Mouse (Mus musculus): ENCODE measurements around the gene Klk9. TPM values are rescaled to one million over a fixed set of nuclear protein-coding genes. Genes with fewer than 3 reads are reported as not detected.

Gene Klk9
- polyA plus RNA-seq, 1 experiment: not detected

- Histone ChIP-seq H3K27ac (ENCODE audit: insufficient read depth, low read depth, low read length) (no peak overlapping the region), H3K36me3 (ENCODE audit: control insufficient read depth, insufficient read depth, low read length) (no peaks in the 10 kb centered on the region), H3K4me1 (ENCODE audit: control insufficient read depth, insufficient read depth, insufficient read length, low read length) (no peaks in the 10 kb centered on the region), H3K27me3 (ENCODE audit: control insufficient read depth, insufficient read depth, low read length) (no peaks in the 10 kb centered on the region), H3K4me3 (ENCODE audit: low read depth, low read length) (no peak overlapping the region)
- TF ChIP-seq POLR2A (IDR thresholded peaks at IDR 0.05; ENCODE audit: low read depth, low read length): no peak
- no peak for TF ChIP-seq CTCF (IDR thresholded peaks at IDR 0.05; ENCODE audit: extremely low read depth, insufficient read length, insufficient replicate concordance, low read depth, low read length)
- 78% methylated on average over 7 of the region's 7 CpGs for WGBS
Measured at GRCm38 (mm10) chr7:43821581-43821980, 29.9 kb downstream of the Klk9 start.

- H3K36me3 ChIP-seq (ENCODE audit: control insufficient read depth, insufficient read depth, low read length): no peaks in the 10 kb centered on the region
- H3K27ac ChIP-seq (ENCODE audit: insufficient read depth, low read depth, low read length): no peak within 1 kb of the TSS
- H3K4me3 ChIP-seq (ENCODE audit: low read depth, low read length): no peak within 1 kb of the TSS
- 77% methylated on average over 10 of the region's 10 CpGs for WGBS
- TF ChIP-seq POLR2A (IDR thresholded peaks at IDR 0.05; ENCODE audit: low read depth, low read length): no peak
- TF ChIP-seq CTCF (IDR thresholded peaks at IDR 0.05; ENCODE audit: extremely low read depth, insufficient read length, insufficient replicate concordance, low read depth, low read length): no peak
- no peaks in the 10 kb centered on the region for H3K4me1 ChIP-seq (ENCODE audit: control insufficient read depth, insufficient read depth, insufficient read length, low read length)
- no peaks in the 10 kb centered on the region for H3K27me3 ChIP-seq (ENCODE audit: control insufficient read depth, insufficient read depth, low read length)
Measured at GRCm38 (mm10) chr7:43824199-43824598, 32.5 kb downstream of the Klk9 start, which contains the start of gene Klk6. Gene Klk6, plus strand, starts transcription at chr7:43824499.

- H3K4me1 ChIP-seq (ENCODE audit: control insufficient read depth, insufficient read depth, insufficient read length, low read length): no peaks in the 10 kb centered on the region
- 64% methylated on average over 5 of the region's 5 CpGs for WGBS
- TF ChIP-seq POLR2A (IDR thresholded peaks at IDR 0.05; ENCODE audit: low read depth, low read length): no peak
- no peak for TF ChIP-seq CTCF (IDR thresholded peaks at IDR 0.05; ENCODE audit: extremely low read depth, insufficient read length, insufficient replicate concordance, low read depth, low read length)
- H3K4me3 ChIP-seq (ENCODE audit: low read depth, low read length): no peak overlapping the region
- no peaks in the 10 kb centered on the region for H3K36me3 ChIP-seq (ENCODE audit: control insufficient read depth, insufficient read depth, low read length)
- no peak overlapping the region for H3K27ac ChIP-seq (ENCODE audit: insufficient read depth, low read depth, low read length)
- H3K27me3 ChIP-seq (ENCODE audit: control insufficient read depth, insufficient read depth, low read length): no peaks in the 10 kb centered on the region
Measured at GRCm38 (mm10) chr7:43826056-43826455, 34.4 kb downstream of the Klk9 start.

- H3K4me1 ChIP-seq (ENCODE audit: control insufficient read depth, insufficient read depth, insufficient read length, low read length): no peaks in the 10 kb centered on the region
- WGBS: 66% methylated on average over 4 of the region's 4 CpGs
- no peaks in the 10 kb centered on the region for H3K36me3 ChIP-seq (ENCODE audit: control insufficient read depth, insufficient read depth, low read length)
- H3K27me3 ChIP-seq (ENCODE audit: control insufficient read depth, insufficient read depth, low read length): no peaks in the 10 kb centered on the region
- H3K27ac ChIP-seq (ENCODE audit: insufficient read depth, low read depth, low read length): no peak overlapping the region
- TF ChIP-seq POLR2A (IDR thresholded peaks at IDR 0.05; ENCODE audit: low read depth, low read length) (no peak), CTCF (IDR thresholded peaks at IDR 0.05; ENCODE audit: extremely low read depth, insufficient read length, insufficient replicate concordance, low read depth, low read length) (no peak)
- no peak overlapping the region for H3K4me3 ChIP-seq (ENCODE audit: low read depth, low read length)
Measured at GRCm38 (mm10) chr7:43827706-43828105, 36.0 kb downstream of the Klk9 start.

GRCm38 (mm10) chr7:43829006-43829405, 37.3 kb downstream of the Klk9 start:
- TF ChIP-seq POLR2A (IDR thresholded peaks at IDR 0.05; ENCODE audit: low read depth, low read length) (no peak), CTCF (IDR thresholded peaks at IDR 0.05; ENCODE audit: extremely low read depth, insufficient read length, insufficient replicate concordance, low read depth, low read length) (no peak)
- H3K36me3 ChIP-seq (ENCODE audit: control insufficient read depth, insufficient read depth, low read length): no peaks in the 10 kb centered on the region
- H3K27ac ChIP-seq (ENCODE audit: insufficient read depth, low read depth, low read length): no peak overlapping the region
- H3K4me3 ChIP-seq (ENCODE audit: low read depth, low read length): no peak overlapping the region
- H3K27me3 ChIP-seq (ENCODE audit: control insufficient read depth, insufficient read depth, low read length): no peaks in the 10 kb centered on the region
- no peaks in the 10 kb centered on the region for H3K4me1 ChIP-seq (ENCODE audit: control insufficient read depth, insufficient read depth, insufficient read length, low read length)
- WGBS: 88% methylated on average over 8 of the region's 8 CpGs

- TF ChIP-seq POLR2A (IDR thresholded peaks at IDR 0.05; ENCODE audit: low read depth, low read length): no peak
- TF ChIP-seq CTCF (IDR thresholded peaks at IDR 0.05; ENCODE audit: extremely low read depth, insufficient read length, insufficient replicate concordance, low read depth, low read length): no peak
- no peaks in the 10 kb centered on the region for H3K27me3 ChIP-seq (ENCODE audit: control insufficient read depth, insufficient read depth, low read length)
- H3K4me1 ChIP-seq (ENCODE audit: control insufficient read depth, insufficient read depth, insufficient read length, low read length): no peaks in the 10 kb centered on the region
- H3K27ac ChIP-seq (ENCODE audit: insufficient read depth, low read depth, low read length): no peak within 1 kb of the TSS
- H3K4me3 ChIP-seq (ENCODE audit: low read depth, low read length): no peak within 1 kb of the TSS
- no peaks in the 10 kb centered on the region for H3K36me3 ChIP-seq (ENCODE audit: control insufficient read depth, insufficient read depth, low read length)
- 40% methylated on average over 3 of the region's 3 CpGs for WGBS
Measured at GRCm38 (mm10) chr7:43841701-43842100, 50.0 kb downstream of the Klk9 start, which contains the start of gene Klk5. Gene Klk5, plus strand, starts transcription at chr7:43841971.

- no peaks in the 10 kb centered on the region for H3K36me3 ChIP-seq (ENCODE audit: control insufficient read depth, insufficient read depth, low read length)
- TF ChIP-seq CTCF (IDR thresholded peaks at IDR 0.05; ENCODE audit: extremely low read depth, insufficient read length, insufficient replicate concordance, low read depth, low read length) (no peak), POLR2A (IDR thresholded peaks at IDR 0.05; ENCODE audit: low read depth, low read length) (no peak)
- H3K27me3 ChIP-seq (ENCODE audit: control insufficient read depth, insufficient read depth, low read length): no peaks in the 10 kb centered on the region
- 82% methylated on average over 4 of the region's 4 CpGs for WGBS
- H3K27ac ChIP-seq (ENCODE audit: insufficient read depth, low read depth, low read length): no peak overlapping the region
- no peak overlapping the region for H3K4me3 ChIP-seq (ENCODE audit: low read depth, low read length)
- H3K4me1 ChIP-seq (ENCODE audit: control insufficient read depth, insufficient read depth, insufficient read length, low read length): no peaks in the 10 kb centered on the region
Measured at GRCm38 (mm10) chr7:43843801-43844200, 52.1 kb downstream of the Klk9 start.

Other genes with a start within 250 kb of the Klk9 start
- gene Cd33, start 247.5 kb upstream of the Klk9 start, polyA plus RNA-seq (2012; rRNA removed): 3.0 and 4.7 TPM in 2 replicates
- 0.28 and 0.36 TPM in 2 replicates for gene Zfp658, start 229.6 kb upstream of the Klk9 start, polyA plus RNA-seq (2012; rRNA removed)
- 0.63 and 0.91 TPM in 2 replicates for gene Zfp719, start 212.3 kb upstream of the Klk9 start, polyA plus RNA-seq (2012; rRNA removed)
- 0.05 TPM in 1 of 2 replicates, not detected in the other for gene Zfp819, start 184.7 kb upstream of the Klk9 start, polyA plus RNA-seq (2012; rRNA removed)
- gene Ceacam18, start 157.2 kb upstream of the Klk9 start, polyA plus RNA-seq (2012; rRNA removed): 42.7 and 57.8 TPM in 2 replicates
- 2.2 and 3.0 TPM in 2 replicates for gene Siglece, start 131.7 kb upstream of the Klk9 start, polyA plus RNA-seq (2012; rRNA removed)
- 7.6 and 9.7 TPM in 2 replicates for gene Ctu1, start 119.9 kb upstream of the Klk9 start, polyA plus RNA-seq (2012; rRNA removed)
- gene Klk14, start 101.5 kb upstream of the Klk9 start, polyA plus RNA-seq (2012; rRNA removed): 0.09 TPM in 1 of 2 replicates, not detected in the other
- 0.09 TPM in 1 of 2 replicates, not detected in the other for gene Klk13, start 79.3 kb upstream of the Klk9 start, polyA plus RNA-seq (2012; rRNA removed)
- gene Klk12, start 23.0 kb upstream of the Klk9 start, polyA plus RNA-seq (2012; rRNA removed): not detected in 2 replicates
- gene Klk11, start 17.3 kb upstream of the Klk9 start, polyA plus RNA-seq (2012; rRNA removed): not detected in 2 replicates
- gene Klk10, start 10.9 kb upstream of the Klk9 start, polyA plus RNA-seq (2012; rRNA removed): 0.19 TPM in 2 replicates
- 3.6 and 4.4 TPM in 2 replicates for gene Klk8, start 5.7 kb downstream of the Klk9 start, polyA plus RNA-seq (2012; rRNA removed)
- gene Klk7, start 19.4 kb downstream of the Klk9 start, polyA plus RNA-seq (2012; rRNA removed): not detected in 2 replicates
- gene Klk6, start 32.6 kb downstream of the Klk9 start, polyA plus RNA-seq (2012; rRNA removed): 0.22 TPM in 1 of 2 replicates, not detected in the other
- not detected in 2 replicates for gene Klk5, start 50.1 kb downstream of the Klk9 start, polyA plus RNA-seq (2012; rRNA removed)
- gene Klk4, start 89.3 kb downstream of the Klk9 start, polyA plus RNA-seq (2012; rRNA removed): not detected in 2 replicates
- not detected in 2 replicates for gene Klk15, start 141.8 kb downstream of the Klk9 start, polyA plus RNA-seq (2012; rRNA removed)
- 0.43 TPM in 1 of 2 replicates, not detected in the other for gene Klk1b8, start 158.8 kb downstream of the Klk9 start, polyA plus RNA-seq (2012; rRNA removed)
- not detected in 2 replicates for gene Klk1b1, start 174.9 kb downstream of the Klk9 start, polyA plus RNA-seq (2012; rRNA removed)
- not detected in 2 replicates for gene Klk1b9, start 184.2 kb downstream of the Klk9 start, polyA plus RNA-seq (2012; rRNA removed)
- gene Klk1b11, start 204.0 kb downstream of the Klk9 start, polyA plus RNA-seq (2012; rRNA removed): 8.5 TPM in 1 of 2 replicates, not detected in the other
- gene Klk1b26, start 220.3 kb downstream of the Klk9 start, polyA plus RNA-seq (2012; rRNA removed): 0.13 TPM in 1 of 2 replicates, not detected in the other